Mouse (Mus musculus) spleen, postnatal 14 days (tissue): ENCODE data around the gene Necap2.
A peak's percentile ranks its signal among the peaks of the same experiment; 100 is the strongest.

Experiments used
- DNase-seq, 2 experiments: peaks; one replicate each; pipeline ENCODE4 v3.0.0; 2021 to 2022; ENCODE audit warnings: low spot score in 2 of 2

Necap2 gene

DNA sequence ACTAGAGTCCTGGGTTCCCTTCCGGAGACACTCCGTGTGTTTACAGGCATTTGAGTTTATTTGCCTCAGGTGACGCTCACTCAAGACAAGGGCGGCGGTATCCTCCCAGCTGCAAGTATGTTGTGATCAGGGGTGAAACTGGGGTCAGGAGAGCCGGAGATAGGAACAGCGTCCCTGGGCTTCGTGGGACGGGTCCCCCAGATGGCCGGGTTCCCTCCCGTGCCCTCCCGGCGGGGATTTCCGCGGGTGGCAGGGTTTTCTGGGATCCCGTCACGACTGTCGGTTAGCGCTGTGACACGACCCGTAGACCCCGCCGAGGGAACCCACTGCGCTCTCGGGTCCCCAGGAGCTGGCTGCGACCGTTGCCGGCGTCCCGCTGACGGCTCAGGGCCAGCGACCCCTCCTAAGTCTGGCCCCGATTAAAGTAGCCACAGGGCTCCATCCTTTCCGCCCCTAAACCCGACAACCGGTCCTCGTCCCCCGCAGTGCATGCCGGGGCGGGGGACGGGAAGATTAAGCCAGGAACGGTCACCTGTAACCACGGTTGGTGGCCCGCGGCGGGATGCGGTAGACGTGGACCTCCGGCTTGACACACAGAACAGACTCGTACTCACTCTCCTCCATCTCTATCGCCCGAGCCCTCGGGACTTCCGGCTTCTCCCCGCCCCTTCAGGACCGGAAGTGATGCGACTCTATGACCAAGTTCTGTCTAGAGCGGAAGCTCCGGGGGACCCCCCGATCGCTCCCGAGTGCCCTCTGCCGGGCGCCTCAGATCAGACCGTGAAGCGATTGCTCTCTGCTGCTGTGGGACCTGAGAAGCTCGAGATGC, at the start of gene Necap2:
Gene Necap2 (minus strand): TSS at position 677 of the 829 bp plus-strand sequence.
- peak; percentile 88 to 95 for DNase-seq

DNA sequence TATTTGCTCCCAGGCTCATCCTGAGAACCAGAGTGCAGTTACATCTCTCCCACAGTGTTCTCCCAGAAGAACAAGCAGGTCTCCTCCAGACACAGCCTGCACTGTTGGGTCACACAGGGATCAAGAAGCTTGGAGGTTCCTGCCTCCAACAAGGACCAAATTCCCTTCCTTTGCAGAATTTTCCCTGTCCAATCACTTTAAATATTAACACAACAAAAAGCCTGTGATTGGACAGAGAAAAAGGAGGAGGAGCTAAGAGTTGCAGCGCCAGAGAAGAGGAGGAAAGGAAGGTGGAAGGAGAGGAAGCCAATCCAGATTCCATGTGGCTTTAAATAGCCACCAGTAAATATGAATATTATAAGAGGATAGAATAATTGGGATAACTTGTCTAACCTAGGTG, 44.9 kb upstream of the Necap2 start:
- DNase-seq, result no peak

DNA sequence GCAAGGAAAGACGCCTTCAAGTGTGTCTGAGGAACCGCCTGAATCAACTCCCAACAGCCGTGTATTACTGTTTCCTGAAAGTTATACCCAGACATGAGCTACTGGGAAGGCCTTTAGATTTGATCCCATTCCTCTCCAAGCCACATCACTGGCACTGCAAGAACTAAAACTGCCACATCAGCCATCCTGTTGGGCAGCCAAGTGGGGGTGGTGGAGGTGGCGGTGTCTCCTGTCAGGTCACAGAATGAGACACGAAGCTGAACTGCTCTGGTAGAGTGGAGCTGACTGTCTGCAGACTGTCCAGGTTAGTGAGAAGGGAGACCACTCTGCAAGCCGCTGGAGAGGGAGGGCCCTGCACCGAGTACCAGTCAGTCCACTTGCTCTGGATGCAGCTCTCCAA, 44.5 kb upstream of the Necap2 start:
- DNase-seq, result no peak

DNA sequence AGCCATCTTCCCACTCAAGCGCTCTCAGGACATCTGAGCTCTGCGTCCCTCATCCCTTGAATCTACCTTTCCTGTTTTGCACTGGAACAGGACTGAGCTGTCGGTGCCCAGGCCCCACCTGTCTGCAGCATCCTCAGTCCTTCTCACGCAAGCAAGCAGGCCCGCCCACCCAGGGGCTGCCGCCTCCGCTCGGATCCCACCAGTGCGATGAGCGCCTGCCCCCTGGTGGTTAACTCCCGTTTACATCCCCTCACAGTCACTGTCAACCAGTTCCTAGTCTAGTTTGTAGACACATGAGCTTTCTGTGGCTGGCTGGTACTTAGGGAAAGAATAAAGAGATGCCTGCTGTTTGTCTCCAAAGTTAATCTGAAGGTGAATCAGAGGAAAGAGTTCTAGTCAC, 42.5 kb upstream of the Necap2 start:
- peak in 1 of 2 experiments; percentile 34 for DNase-seq

DNA sequence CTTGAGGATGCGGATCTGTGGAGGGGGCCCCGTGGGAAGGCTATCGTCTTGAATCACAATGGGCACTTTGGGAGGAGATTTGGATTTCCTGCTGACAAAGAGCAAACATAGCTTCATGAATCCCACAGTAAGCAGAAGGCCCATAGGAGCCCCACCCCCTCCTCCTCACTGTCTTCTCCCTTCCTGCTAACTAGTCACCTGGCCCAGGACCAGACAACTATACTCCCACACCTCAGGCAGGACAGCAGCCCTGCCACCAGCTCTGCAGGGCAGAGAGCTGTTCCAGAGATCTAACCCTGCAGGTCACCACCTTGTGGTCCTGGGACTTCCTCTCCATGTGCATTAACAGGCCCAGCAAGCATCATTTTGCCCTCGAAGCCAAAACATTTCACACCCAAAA, 40.5 kb upstream of the Necap2 start:
- no peak for DNase-seq

DNA sequence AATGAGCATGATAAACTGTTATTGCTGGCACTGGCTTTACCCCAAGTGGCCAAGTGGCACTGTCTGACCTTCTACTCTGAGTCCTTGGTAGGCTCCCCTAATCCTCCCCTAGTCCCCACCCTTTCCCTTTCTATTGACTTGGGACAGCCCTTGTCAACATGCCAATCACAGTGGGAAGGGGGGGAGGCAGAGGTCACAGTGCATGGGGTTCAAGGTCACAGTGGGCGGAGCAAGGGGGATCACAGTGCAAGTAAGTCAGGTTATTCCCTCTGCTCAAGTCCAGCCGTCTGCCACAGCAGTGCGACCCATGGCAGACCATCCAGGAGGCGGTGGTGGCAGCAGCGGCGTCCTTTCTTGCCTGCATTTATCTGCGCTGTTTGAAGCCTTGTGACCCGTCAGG, 37.2 kb upstream of the Necap2 start:
- no peak for DNase-seq

DNA sequence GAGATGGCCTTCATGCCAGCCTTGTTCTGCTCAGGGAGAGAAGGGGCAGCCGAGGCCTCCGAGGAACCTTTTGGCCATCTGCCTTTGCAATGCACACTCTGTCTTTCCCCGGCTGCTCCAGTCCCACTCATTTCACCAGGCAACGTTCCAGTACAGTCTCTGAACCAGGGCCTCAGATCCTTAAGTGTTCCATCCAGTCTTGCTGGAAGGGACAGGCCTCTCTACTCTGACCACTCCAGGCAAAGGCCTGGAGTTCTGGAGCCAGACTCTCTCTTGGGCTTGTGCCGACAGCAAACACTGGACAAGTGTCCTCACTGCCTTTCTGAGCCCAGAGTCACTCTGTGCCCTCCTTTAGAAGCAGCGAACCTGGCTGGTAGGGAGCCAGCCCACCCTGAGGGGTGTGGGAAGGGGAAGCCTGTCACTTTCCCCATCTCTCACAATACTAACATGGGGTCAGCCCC, 36.4 kb upstream of the Necap2 start:
- DNase-seq, result no peak

DNA sequence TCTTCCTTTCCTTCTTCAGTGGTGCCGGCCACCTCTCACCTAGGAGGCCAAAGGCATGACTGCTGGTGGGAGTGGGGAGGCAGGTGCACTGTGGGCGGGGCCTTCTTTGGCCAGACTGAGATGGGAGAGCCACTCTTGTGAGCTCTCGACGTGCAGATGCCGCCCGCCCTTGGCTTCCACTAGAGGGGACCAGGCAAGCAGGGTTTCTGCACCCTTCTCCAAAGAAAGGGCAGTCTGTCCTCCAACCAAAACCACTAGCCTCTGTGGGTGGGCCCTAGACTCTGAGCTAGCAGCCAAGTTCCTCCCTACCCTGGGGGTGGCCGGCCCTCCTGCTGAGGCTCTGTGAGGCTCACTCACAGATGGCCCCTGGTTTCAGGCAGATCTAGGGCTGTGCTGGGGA, 35.7 kb upstream of the Necap2 start:
- DNase-seq, result no peak

DNA sequence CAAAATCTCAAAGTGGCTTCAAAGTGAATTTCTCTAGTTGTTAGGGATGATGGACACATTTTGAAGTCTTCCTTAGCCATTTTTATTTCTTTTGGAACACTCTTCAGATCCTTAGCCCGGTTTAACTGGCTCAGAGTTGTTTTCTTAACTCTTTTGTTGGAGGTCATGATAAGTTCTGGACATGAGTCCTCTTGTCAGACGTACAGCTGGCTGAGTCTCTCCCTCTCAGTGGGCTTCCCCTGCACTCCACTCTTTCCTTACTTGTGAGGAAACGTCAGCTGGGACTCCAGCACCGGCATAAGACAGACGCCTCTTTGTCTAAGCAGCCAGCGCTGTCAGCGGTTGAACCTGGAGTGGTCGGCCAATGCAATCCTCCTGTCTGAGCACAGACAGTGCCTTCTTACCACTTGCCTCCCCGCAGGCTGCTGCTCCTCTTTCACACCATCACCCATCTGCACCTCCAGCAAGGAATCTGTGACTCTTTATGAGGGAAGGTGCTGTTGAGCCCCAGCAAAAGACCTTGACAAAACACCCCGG, 30.1 kb upstream of the Necap2 start:
- DNase-seq, result no peak

DNA sequence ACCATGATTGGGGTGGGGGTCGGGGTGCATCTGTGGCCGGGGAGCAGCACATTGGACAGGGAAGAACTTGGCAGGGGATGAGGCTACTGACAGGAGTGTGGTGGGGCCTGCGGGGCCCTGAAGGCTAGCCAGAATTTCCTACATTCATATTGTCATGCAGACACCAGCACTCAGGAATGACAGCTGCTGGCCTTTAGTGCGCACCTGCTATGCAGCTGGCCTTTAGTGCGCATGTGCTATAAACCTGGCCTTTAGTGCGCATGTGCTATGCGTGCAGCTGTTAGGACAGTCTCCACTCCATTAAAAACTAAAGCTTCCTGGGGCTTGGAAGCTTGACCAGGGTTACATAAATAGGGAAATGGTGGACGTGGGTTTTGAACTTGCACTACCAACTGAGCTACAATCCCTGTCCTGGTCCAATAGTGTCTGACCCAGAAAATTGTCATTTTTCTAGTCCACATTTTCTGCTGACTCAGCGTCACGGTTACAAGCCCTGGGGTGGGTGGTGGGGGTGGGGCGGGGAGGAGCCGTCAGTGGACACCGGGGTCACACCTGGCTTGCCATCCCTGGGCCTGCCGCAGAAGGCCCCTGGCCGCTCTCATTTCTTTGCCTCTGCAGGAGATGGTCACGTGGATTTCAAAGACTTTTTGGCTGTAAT, 28.5 kb upstream of the Necap2 start:
- DNase-seq, result no peak

DNA sequence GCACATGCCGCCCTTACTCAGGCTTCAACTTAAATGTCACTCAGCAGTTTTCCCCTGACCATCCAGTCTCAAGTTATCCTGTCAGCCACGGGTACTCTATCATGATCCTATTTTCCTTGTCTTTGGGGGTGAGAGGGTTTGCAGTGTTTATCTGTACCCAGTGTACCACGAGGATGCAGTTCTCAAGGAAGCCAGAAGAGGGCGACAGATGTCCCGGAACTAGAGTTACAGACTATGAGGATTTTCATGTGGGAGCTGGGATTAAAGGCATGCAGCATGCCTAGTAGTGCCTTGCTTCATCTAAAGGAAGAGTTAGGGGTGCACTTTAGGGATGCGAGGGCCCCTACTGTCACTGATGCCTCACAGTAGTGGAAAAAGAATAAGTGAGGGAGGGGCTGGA, 23.7 kb upstream of the Necap2 start:
- DNase-seq, result peak in 1 of 2 experiments; percentile 32

DNA sequence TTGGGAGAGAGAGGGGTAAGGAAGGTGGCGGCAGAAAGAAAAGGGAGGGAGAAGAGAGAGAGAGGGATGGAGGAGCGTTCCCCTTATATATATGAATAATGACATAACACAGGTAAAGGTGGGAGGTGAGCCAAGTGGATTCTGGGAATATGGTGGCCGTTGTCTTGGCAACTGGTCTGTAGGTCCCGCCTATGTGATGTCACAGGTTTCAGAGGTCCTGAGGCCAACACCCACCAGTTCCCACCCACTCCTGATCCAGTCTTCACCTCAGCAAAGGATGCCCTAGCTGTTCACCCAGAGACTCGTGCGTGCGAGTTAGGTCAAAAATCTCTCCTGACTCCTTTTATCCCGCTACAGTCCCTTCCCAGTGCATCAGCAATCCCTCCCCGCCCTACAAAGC, 23.1 kb upstream of the Necap2 start:
- DNase-seq, result no peak

DNA sequence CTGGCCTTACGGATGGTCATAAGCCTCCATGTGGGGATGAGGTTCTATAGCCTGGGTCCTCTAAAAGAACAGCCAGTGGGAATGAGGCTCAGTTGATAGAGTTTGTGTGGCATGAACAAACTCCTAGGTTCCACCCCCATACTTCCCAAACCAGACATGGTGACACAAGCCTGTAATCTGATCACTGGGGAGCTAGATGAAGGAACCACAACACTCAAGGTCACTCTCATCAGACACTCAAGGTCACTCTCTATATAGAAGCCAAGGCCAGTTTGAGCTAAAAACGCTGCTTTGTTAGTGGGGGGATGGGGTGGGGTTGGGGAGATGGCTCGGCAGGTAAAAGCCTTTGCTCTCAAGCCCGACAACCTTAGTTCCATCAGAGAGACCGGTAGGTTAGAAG, 21.8 kb upstream of the Necap2 start:
- no peak for DNase-seq

DNA sequence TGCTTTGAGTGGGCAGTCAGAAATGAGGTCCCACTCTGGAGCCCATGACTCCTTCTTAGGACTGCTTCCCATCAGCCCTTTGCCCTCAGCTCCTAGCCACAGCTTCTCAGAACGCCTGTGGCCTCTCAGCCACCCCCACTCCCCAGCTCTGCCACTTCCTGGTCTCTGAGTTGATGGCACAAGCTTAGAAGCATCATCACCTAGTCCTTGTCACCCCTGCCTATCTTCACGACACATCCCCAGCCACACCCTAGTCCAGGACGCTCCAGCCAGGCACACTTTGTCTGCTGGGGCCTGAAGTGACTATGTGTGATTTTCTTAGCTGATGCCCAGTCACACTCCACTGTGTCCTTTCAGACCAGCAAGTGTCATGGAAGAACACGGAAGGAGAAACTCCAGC, 20.8 kb upstream of the Necap2 start:
- DNase-seq, result no peak

DNA sequence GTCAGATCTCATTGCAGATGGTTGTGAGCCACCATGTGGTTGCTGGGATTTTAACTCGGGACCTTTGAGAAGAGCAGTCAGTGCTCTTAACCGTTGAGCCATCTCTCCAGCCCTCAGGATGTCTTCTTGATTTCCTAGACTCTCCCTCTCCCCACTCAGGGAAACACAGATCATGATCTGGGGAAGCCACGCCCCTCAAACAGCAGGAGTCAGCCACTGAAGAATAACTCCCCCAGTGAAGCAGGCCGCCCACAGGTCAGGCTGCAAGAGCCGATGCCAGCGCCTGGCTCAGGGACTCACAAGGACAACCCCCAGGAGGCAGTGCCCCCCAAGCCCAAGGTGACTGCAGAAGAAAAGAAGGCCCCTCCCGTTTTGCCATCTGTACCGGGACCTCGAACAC, 18.6 kb upstream of the Necap2 start:
- DNase-seq, result no peak

DNA sequence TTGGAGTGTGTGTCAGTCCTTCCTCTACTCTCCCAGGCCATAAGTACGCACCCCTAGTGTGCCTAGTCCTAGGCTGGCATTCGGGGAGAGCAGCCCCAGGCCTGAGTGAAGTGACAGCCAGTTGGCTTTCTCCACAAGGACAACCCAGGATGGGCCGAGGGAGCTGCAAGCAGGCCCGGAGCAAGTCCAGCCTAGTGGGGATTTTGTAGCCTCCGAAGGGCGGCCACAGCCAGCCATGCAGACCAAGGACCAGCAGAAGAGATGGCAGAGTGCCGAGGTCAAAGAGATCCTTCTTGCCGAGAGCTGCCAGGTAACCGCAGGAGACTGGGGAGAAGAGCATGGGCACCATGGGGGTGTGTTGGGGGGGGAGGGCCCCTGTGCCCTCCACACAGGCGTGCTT, 16.9 kb upstream of the Necap2 start:
- DNase-seq, result no peak

DNA sequence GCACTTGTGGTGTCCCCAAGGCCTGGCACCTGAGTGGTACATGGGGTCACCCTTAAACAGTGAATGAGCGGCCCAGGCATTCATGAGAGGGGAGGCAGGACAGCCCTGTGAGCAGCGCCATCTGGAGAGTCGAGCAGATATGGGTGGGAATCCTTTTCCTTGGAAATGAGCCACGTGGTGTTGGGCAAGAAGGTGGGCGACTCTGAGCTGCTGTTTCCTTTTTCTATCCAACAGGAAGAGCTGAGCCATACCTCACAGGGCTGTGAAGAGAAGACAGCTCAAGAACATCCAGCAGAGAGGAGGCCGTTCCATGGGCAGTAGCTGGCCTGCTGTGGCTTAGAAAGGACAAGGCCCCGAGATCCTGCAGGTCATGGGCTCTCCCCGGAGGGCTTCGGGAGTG, 10.6 kb upstream of the Necap2 start:
- DNase-seq, result no peak

DNA sequence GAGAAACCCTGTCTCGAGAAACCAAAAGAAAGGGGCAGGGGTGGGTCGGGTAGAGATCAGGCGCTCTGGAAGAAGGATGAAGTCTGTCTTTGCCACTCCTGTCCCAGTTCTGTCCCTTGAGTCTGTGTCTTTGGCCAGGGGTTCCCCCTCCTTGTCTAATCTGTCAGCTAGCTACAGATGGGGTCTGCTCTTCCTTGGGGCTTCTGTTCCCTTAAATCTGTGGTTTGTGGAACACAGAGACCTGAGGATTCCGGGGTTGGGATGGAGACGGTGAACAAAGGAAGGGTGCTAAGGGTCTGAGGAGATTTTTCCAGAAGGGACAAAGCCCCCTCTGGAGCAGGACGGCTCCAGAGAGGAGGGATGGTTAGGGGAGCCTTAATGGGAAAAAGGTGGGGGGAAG, 9.9 kb upstream of the Necap2 start, which contains the start of gene Spata21:
Gene Spata21 (plus strand): TSS at position 301 of the 400 bp plus-strand sequence.
- DNase-seq, result no peak

DNA sequence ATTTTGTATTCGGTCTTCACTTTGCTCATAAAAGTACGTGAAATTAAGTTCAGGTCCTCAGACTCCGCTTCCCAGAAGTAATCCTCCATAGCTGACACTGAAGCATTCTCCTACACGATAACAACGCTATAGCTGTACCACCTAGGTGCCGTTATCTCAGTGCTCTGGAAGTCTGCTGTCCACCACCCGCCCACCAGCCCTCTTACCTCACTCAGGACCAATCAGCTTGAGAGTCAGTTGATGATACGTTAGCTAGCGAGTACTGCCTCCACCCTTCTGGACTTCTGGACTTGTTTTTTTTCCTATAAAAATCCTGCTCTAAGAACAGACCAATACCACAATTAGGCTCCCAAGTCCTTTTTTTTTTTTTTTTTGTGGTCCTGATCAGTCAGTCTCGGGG, 8.7 kb upstream of the Necap2 start:
- no peak for DNase-seq

DNA sequence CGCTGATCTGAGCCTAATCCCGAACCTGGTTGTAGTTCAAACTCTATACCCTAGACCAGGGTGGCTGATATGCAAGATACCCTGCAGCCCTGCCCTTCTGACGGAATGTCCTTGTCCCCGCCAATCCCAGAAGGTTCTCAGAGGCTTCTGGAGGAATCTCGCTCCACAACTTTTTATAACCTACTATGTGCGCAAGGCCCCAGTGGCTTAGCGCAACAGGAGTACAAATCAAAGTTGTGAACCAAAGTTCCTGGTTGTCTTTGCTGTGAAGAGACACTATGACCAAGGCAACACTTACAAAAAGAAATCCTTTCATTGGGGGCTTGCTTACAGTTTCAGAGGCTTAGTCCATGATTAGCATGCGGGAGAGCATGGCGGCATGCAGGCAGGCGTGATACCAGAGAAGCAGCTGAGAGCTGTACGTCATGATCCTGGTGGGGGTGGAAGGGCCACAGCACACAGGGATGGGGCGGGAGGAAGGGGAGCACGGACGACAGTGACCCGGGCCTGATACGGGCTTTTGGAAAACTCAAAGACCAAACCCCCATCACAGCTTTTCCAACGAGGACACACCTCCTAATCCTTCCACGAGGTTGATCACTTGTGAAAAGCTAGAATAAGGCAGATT, 467 bp upstream of the Necap2 start:
- no peak for DNase-seq

DNA sequence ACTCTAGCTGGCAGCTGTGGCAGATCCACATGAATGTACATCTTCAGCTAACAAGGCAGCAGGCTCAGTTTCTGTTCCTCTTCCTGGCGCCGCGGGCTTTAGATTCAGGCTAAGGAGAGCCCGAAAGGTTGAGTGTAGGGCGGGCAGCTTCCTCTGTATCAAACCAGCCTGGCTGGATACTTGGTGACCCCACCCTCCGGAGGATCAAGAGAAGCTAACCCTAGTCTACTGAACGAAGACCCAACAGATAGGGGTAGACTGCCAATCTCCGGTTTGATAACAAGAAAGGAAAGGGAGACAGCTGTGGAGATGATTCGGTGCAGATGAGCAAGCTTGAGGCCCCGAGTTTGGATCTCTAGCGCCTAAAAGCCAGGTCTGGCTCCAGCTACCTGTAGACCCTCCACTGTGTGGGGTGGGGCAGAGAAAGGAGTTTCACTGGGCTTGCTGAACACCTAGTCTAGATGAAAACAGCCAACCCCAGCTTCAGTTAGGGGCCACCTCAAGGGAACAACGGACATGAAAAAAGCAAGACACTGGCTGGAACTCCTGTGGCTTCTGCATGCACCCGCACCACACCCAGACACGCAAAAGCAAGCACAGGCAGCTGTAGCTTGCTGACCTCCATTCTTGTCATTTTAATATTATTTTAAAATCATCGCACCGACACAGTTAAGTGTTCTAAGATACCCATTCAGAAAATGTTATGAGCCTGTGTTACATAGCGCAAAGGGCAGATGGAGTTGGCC, 1.2 kb downstream of the Necap2 start:
- peak; percentile 51 to 64 for DNase-seq

DNA sequence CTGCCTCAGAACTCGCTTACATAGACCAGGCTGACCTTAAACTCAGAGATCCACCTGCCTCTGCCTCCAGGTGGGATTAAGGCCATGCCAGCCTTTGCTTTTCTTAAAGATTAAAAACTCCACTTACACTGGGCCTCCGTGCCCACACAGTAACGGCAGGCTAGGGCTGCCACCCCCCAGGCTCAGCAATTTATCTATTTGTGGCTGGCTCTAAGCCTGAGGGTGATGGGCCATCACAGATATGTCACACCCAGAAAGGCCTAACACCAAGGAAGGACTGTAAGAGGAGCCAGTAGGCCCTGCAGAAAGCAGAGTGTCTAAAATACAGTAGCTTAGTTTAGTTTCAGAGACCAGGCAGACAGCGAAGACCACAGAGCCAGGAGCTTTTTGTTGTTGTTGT, 4.0 kb downstream of the Necap2 start:
- no peak for DNase-seq
